Mouse (Mus musculus): ENCODE data around the gene Tmem135.

- no peak for TF ChIP-seq POLR2A (IDR thresholded peaks at IDR 0.05; ENCODE audit: control insufficient read depth, extremely low read depth, insufficient read depth, low read length, poor library complexity)
- TF ChIP-seq CTCF (IDR thresholded peaks at IDR 0.05; ENCODE audit: borderline replicate concordance, control insufficient read depth, extremely low read depth, insufficient read depth, low read length, poor library complexity) = no peak
These were observed 33.9 kb downstream of the Tmem135 start for GRCm38 (mm10) chr7:89370086-89370485.
